Mouse (Mus musculus) heart, embryonic 16.5 days (tissue): Measurements from ENCODE around the gene Slc9a3r2. TPM values are rescaled to one million over a fixed set of nuclear protein-coding genes. Genes with fewer than 3 reads are reported as not detected.

ENCODE experiments used
- ATAC-seq: fragments of 200-750 bp; cut with Nextera tagmentation; replicated peaks from 2 replicates; pipeline ENCODE4 v1.8.0; 2017; ENCODE audit warnings: moderate number of reproducible peaks; ENCODE audit not compliant: insufficient read depth, low FRiP score; ENCODE audit errors: extremely low read depth
- H3K27ac ChIP-seq: fragments of 300-500 bp; sonication (generic); 2 replicates; pipeline ENCODE4 v1.5.1; 2014; ENCODE audit warnings: mild to moderate bottlenecking, low read length, control low read depth, moderate library complexity
- H3K27me3 ChIP-seq: fragments of 300-500 bp; sonication (generic); 2 replicates; pipeline ENCODE4 v1.6.1; 2014; ENCODE audit warnings: low read length, mixed read lengths; ENCODE audit not compliant: control insufficient read depth, insufficient read depth
- H3K36me3 ChIP-seq: fragments of 300-500 bp; sonication (generic); 2 replicates; pipeline ENCODE4 v1.6.1; 2014; ENCODE audit not compliant: control insufficient read depth, insufficient read depth
- H3K4me1 ChIP-seq: fragments of 300-500 bp; sonication (generic); 2 replicates; pipeline ENCODE4 v1.6.1; 2014; ENCODE audit warnings: low read length, mixed read lengths; ENCODE audit not compliant: control insufficient read depth, insufficient read depth
- H3K4me2 ChIP-seq: fragments of 300-500 bp; sonication (generic); 2 replicates; pipeline ENCODE4 v1.6.1; 2014; ENCODE audit warnings: low read depth, mild to moderate bottlenecking, control low read depth, low read length
- H3K4me3 ChIP-seq: fragments of 300-500 bp; sonication (generic); 2 replicates; pipeline ENCODE4 v1.5.1; 2014; ENCODE audit warnings: mild to moderate bottlenecking, control low read depth, low read length
- H3K9ac ChIP-seq: fragments of 300-500 bp; sonication (generic); 2 replicates; pipeline ENCODE4 v1.6.1; 2014; ENCODE audit warnings: low read length, control low read depth
- H3K9me3 ChIP-seq: fragments of 300-500 bp; sonication (generic); replicated peaks from 2 replicates; pipeline ENCODE4 v1.6.1; 2016; ENCODE audit warnings: low read length; ENCODE audit not compliant: control insufficient read depth
- WGBS: fragments of 180-500 bp; shearing (Covaris S2); extraction: QIAGEN DNeasy Blood & Tissue Kit; methylation state at CpG from one replicate; pipeline ENCODE4 v1.1.7; 2014; 5-methylcytosine and 5-hydroxymethylcytosine counted together
- polyA plus RNA-seq: library from polyadenylated mRNA; unstranded; fragments of >200 nt; fragmentation: Nextera tagmentation; extraction: Ambion mirVana; gene quantifications from 2 replicates; pipeline ENCODE4 v1.2.1, GENCODE M21; 2015

The Slc9a3r2 gene
- polyA plus RNA-seq, 1 experiment from 2014 or later, result 50.8 TPM

GRCm38 (mm10) chr17:24687599-24687998, 37.5 kb upstream of the Slc9a3r2 start:
- Histone ChIP-seq H3K4me2 (peak overlapping the region; percentile 51), H3K36me3 (no peaks in the 10 kb centered on the region), H3K27ac (no peak overlapping the region), H3K4me1 (peaks cover 15% of the 10 kb centered on the region), H3K9ac (no peak overlapping the region), H3K27me3 (peaks cover 31% of the 10 kb centered on the region), H3K9me3 (no peaks in the 10 kb centered on the region), H3K4me3 (peak overlapping the region; percentile 31)
- ATAC-seq, result no peak
- 20% methylated on average over 23 of the region's 23 CpGs for WGBS

DNA sequence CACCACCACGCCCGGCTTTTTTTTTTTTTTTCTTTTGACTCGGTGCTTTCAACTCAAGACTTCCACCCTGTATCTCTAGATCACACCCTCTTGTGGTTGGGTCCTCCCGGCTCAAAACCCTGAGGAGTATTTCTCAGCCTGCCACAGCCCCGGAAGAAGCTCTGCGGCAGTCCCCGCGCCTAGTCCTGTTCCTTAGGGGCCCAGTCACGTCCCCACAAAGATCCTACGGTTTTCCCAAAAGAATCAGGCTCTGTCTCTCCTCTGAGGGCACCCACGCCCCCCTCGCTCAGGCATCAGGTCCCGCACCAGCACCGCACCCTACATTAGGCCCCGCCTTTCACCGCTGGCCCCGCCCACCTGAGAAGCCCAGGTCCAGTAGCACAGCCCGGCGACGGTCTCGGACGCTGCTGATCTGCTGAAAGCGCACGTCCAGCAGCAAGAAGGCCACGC, 37.0 kb upstream of the Slc9a3r2 start:
- H3K9ac ChIP-seq, result no peak overlapping the region
- H3K9me3 ChIP-seq, result no peaks in the 10 kb centered on the region
- no peak overlapping the region for H3K27ac ChIP-seq
- 3% methylated on average over 25 of the region's 25 CpGs for WGBS
- H3K4me2 ChIP-seq, result peak overlapping the region; percentile 51
- peak overlapping the region; percentile 31 for H3K4me3 ChIP-seq
- H3K4me1 ChIP-seq, result peaks cover 15% of the 10 kb centered on the region
- peaks cover 1% of the 10 kb centered on the region; the same call in 1 of the 2 replicates for H3K36me3 ChIP-seq
- peaks cover 31% of the 10 kb centered on the region for H3K27me3 ChIP-seq
- 0 out of 2 replicates have a peak, but pooled peaks have one; percentile 25 for ATAC-seq

GRCm38 (mm10) chr17:24686514-24686913, 36.4 kb upstream of the Slc9a3r2 start:
- H3K27me3 ChIP-seq, result peaks cover 31% of the 10 kb centered on the region
- ATAC-seq, result no peak
- H3K4me3 ChIP-seq, result no peak overlapping the region

DNA sequence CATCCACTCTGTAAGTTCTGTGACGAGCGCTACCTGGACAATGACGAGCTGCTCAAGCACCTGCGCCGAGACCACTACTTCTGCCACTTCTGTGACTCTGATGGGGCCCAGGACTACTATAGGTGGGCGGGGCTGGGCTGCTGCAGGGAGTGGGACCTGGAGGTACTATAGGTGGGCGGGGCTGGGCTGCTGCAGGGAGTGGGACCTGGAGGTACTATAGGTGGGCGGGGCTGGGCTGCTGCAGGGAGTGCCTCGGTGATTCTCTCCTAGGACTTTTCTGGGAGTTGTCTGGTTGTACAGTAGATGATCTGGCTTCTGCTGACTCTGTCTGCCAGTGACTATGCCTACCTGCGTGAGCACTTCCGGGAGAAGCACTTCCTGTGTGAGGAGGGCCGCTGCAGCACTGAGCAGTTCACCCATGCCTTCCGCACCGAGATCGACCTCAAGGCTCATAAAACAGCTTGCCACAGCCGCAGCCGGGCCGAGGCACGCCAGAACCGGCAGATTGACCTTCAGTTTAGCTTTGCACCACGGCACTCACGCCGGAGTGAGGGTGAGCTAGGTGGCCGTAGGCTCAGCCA, 27.5 kb upstream of the Slc9a3r2 start:
- WGBS, result 90% methylated on average over 24 of the region's 24 CpGs
- Histone ChIP-seq H3K36me3 (peaks cover 41% of the 10 kb centered on the region), H3K4me2 (no peak overlapping the region), H3K9ac (no peak overlapping the region), H3K27me3 (no peaks in the 10 kb centered on the region), H3K4me1 (peaks cover 5% of the 10 kb centered on the region), H3K27ac (no peak overlapping the region), H3K9me3 (no peaks in the 10 kb centered on the region), H3K4me3 (no peak overlapping the region)
- ATAC-seq, result no peak

More at GRCm38 (mm10) chr17:24686514-24686913, 36.4 kb upstream of the Slc9a3r2 start:
- Histone ChIP-seq H3K36me3 (peaks cover 6% of the 10 kb centered on the region), H3K4me2 (peak overlapping the region; percentile 36; the same call in 1 of the 2 replicates), H3K9me3 (no peaks in the 10 kb centered on the region), H3K27ac (no peak overlapping the region), H3K9ac (no peak overlapping the region), H3K4me1 (peaks cover 15% of the 10 kb centered on the region)
- WGBS, result 27% methylated on average over 16 of the region's 16 CpGs

- Histone ChIP-seq H3K27me3 (no peaks in the 10 kb centered on the region), H3K36me3 (peaks cover 37% of the 10 kb centered on the region)
- 92% methylated on average over 5 of the region's 5 CpGs for WGBS
Measured at GRCm38 (mm10) chr17:24676877-24677276, 26.8 kb upstream of the Slc9a3r2 start.

DNA sequence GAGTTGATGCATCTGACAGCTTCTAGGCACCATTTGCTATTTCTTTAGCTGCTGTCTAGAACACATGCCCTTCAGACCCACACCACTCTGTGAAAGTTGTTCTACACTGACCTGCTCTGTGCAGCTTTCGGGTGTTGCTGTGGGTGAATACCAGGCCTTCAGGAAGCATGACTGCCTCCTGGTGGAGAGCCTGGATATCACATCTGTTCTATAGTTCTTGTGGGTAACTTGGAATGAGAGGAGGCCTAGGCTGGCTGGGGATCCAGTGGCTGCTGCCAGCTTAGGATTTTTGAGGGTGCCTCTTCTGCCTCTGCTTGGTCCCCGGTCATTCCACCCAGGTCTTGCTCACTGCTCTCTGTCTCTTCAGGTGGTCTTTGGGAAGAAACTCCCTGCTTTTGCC, 26.1 kb upstream of the Slc9a3r2 start:
- Histone ChIP-seq H3K27ac (no peak overlapping the region), H3K4me1 (peaks cover 18% of the 10 kb centered on the region), H3K4me3 (no peak overlapping the region), H3K27me3 (no peaks in the 10 kb centered on the region), H3K9ac (no peak overlapping the region), H3K36me3 (peaks cover 33% of the 10 kb centered on the region), H3K9me3 (no peaks in the 10 kb centered on the region), H3K4me2 (no peak overlapping the region)
- 60% methylated on average over 2 of the region's 2 CpGs for WGBS
- ATAC-seq, result no peak

More at GRCm38 (mm10) chr17:24676877-24677276, 26.8 kb upstream of the Slc9a3r2 start:
- Histone ChIP-seq H3K27ac (no peak overlapping the region), H3K4me3 (no peak overlapping the region), H3K4me2 (no peak overlapping the region), H3K4me1 (peaks cover 11% of the 10 kb centered on the region), H3K9ac (no peak overlapping the region), H3K9me3 (no peaks in the 10 kb centered on the region)
- ATAC-seq, result no peak

DNA sequence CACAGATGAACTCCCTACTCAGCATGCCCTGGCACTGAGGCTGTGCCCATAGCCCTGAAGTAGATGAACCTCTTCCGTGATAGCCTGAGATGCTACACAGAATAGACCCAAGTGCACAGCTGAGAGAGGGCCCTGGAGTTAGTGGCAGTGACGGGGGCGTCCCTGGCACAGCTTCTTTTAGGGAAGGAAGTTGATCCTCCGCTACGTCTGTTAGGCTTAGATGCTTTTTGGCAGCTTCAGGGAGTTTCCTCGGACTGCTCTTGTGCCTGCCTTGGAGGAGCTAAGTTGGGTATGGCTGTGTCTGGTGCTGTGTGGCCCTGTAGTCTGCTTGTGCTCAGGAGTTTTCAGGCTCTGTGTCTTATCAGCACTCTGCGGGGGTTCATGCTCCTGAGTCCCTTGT, 24.1 kb upstream of the Slc9a3r2 start:
- Histone ChIP-seq H3K9me3 (no peaks in the 10 kb centered on the region), H3K4me3 (no peak overlapping the region), H3K9ac (no peak overlapping the region), H3K36me3 (peaks cover 19% of the 10 kb centered on the region), H3K27ac (no peak overlapping the region), H3K4me2 (no peak overlapping the region), H3K4me1 (peaks cover 28% of the 10 kb centered on the region), H3K27me3 (no peaks in the 10 kb centered on the region)
- ATAC-seq, result no peak
- WGBS, result 59% methylated on average over 7 of the region's 7 CpGs

DNA sequence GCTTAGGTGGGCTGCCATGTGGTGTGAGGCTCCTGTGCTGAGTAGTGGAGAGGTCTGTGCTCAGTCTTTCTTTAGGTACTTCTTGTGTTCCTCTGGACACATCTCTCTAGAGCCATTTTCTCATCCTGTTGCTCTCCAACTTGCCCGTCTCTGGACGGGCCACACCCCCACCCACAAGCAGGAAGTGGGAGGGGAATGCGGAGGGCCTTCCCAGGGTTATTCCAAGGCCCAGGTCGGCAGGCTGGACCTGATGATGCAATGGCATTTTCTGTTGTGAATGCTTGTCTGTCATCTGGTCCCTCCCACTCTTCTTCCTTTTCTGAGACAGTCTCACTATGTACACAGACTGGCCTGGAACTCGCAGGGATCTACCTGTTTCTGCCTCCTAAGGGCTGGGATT, 22.0 kb upstream of the Slc9a3r2 start:
- WGBS, result 24% methylated on average over 5 of the region's 5 CpGs
- H3K4me3 ChIP-seq, result no peak overlapping the region
- no peaks in the 10 kb centered on the region for H3K27me3 ChIP-seq
- H3K4me1 ChIP-seq, result peaks cover 33% of the 10 kb centered on the region
- peak overlapping the region; percentile 42 for H3K4me2 ChIP-seq
- H3K36me3 ChIP-seq, result peaks cover 3% of the 10 kb centered on the region; the same call in 1 of the 2 replicates
- no peak for ATAC-seq
- peak overlapping the region; percentile 97; the same call in 1 of the 2 replicates for H3K9ac ChIP-seq
- peak overlapping the region; percentile 42; the same call in 1 of the 2 replicates for H3K27ac ChIP-seq
- no peaks in the 10 kb centered on the region for H3K9me3 ChIP-seq

GRCm38 (mm10) chr17:24671346-24671745, 21.2 kb upstream of the Slc9a3r2 start:
- Histone ChIP-seq H3K27ac (no peak overlapping the region), H3K9ac (peak overlapping the region; percentile 97), H3K9me3 (no peaks in the 10 kb centered on the region), H3K4me3 (no peak overlapping the region), H3K27me3 (no peaks in the 10 kb centered on the region), H3K36me3 (no peaks in the 10 kb centered on the region), H3K4me1 (peaks cover 33% of the 10 kb centered on the region), H3K4me2 (peak overlapping the region; percentile 79; the same call in 1 of the 2 replicates)
- no peak for ATAC-seq
- 58% methylated on average over 5 of the region's 5 CpGs for WGBS
